Mouse (Mus musculus) brown adipose tissue, adult 24 weeks (tissue): ENCODE measurements at regions not wholly inside any gene's neighbourhood (a gene's known extent, or its start where the extent isn't known, plus 50 kb on each side); places are given as distances from the start of the nearest gene placed in this dataset.
A peak's percentile ranks its signal among the peaks of the same experiment; 100 is the strongest.

ENCODE experiments used
- H3K27ac ChIP-seq: fragments of 200-500 bp; replicated peaks from 2 replicates; pipeline ENCODE4 v1.5.1; 2012; ENCODE audit warnings: low read depth, mild to moderate bottlenecking, low read length
- H3K4me1 ChIP-seq: fragments of 200-500 bp; 2 replicates; pipeline ENCODE4 v1.6.1; 2012; ENCODE audit warnings: low read length, mixed read lengths; ENCODE audit not compliant: control insufficient read depth, insufficient read depth, insufficient read length
- H3K4me3 ChIP-seq: fragments of 200-500 bp; 2 replicates; pipeline ENCODE4 v1.5.1; 2012; ENCODE audit warnings: low read depth, mild to moderate bottlenecking, low read length, moderate library complexity; ENCODE audit not compliant: insufficient read depth

GRCm38 (mm10) chr5:112634701-112635100 lies 57.7 kb upstream of the Sez6l start:
- Histone ChIP-seq H3K4me3 (no peak overlapping the region), H3K4me1 (peaks cover 6% of the 10 kb centered on the region), H3K27ac (no peak overlapping the region)

- 0 out of 2 replicates have a peak overlapping the region, but pooled peaks have one; percentile 44 for H3K27ac ChIP-seq
- H3K4me3 ChIP-seq = no peak overlapping the region
- peaks cover 11% of the 10 kb centered on the region for H3K4me1 ChIP-seq
Measured at GRCm38 (mm10) chr5:112631766-112632165, 54.8 kb upstream of the Sez6l start.

- no peak overlapping the region for H3K4me3 ChIP-seq
- H3K4me1 ChIP-seq = peaks cover 8% of the 10 kb centered on the region
- H3K27ac ChIP-seq = peak overlapping the region; percentile 21; the same call in 1 of the 2 replicates
Measured at GRCm38 (mm10) chr5:112629656-112630055, 52.7 kb upstream of the Sez6l start.

GRCm38 (mm10) chr5:112628073-112628790 lies 51.2 kb upstream of the Sez6l start:
- H3K4me1 ChIP-seq = peaks cover 8% of the 10 kb centered on the region
- no peak overlapping the region for H3K27ac ChIP-seq
- no peak overlapping the region for H3K4me3 ChIP-seq

GRCm38 (mm10) chr5:112627305-112627704 lies 50.3 kb upstream of the Sez6l start:
- Histone ChIP-seq H3K4me3 (no peak overlapping the region), H3K4me1 (peaks cover 8% of the 10 kb centered on the region), H3K27ac (no peak overlapping the region)
